ENCODE assay signal across 32 mouse cellular contexts in genomic region chr7:46648431-46649140, GRCm38 (mm10). TPM values are rescaled to one million over a fixed set of nuclear protein-coding genes. Genes with fewer than 3 reads are reported as not detected.
A peak's percentile ranks its signal among the peaks of the same experiment; 100 is the strongest.
DNase-seq lines count a peak whose midpoint lies in the region; ATAC-seq and TF ChIP-seq lines count a peak whose summit lies in the region.
"Had no signal": no experiment of that assay in that cellular context is flagged by ENCODE, and none has a peak within 500 bp of the region (broad histone marks: within the 10 kb centered on the region; RNA-seq: fewer than 3 reads in every experiment).

No protein-coding gene starts in this region.

- no peaks in the 10 kb centered on the region for H3K36me3 ChIP-seq in lung, postnatal 0 days (ENCODE audit: insufficient read depth, low read length)
- H3K36me3 ChIP-seq: embryonic facial prominence, embryonic 10.5 days; embryonic facial prominence, embryonic 13.5 days; forebrain, embryonic 12.5 days; hindbrain, embryonic 12.5 days; hindbrain, embryonic 15.5 days had no signal

- no peaks in the 10 kb centered on the region for H3K27me3 ChIP-seq in lung, postnatal 0 days (replicated peaks; ENCODE audit: insufficient read depth, low read length)
- H3K27me3 ChIP-seq: embryonic facial prominence, embryonic 13.5 days; hindbrain, embryonic 12.5 days; hindbrain, embryonic 15.5 days had no signal

- intact Hi-C loops in left cerebral cortex, adult 2 months (cut with DNase I) = loop anchor here (5.0 kb wide), 1 partner anchor 124 kb away; no protein-coding TSS in a partner anchor
- intact Hi-C loops in left cerebral cortex, postnatal 10 days (cut with DNase I) = no loop called here

- no peak overlapping the region for H3K9ac ChIP-seq in lung, postnatal 0 days (replicated peaks; ENCODE audit: low read depth)
- H3K9ac ChIP-seq: embryonic facial prominence, embryonic 13.5 days; forebrain, embryonic 12.5 days; hindbrain, embryonic 12.5 days; hindbrain, embryonic 15.5 days had no signal

- no peaks in the 10 kb centered on the region for H3K9me3 ChIP-seq in lung, postnatal 0 days (ENCODE audit: low read length)
- H3K9me3 ChIP-seq: embryonic facial prominence, embryonic 10.5 days; embryonic facial prominence, embryonic 13.5 days; forebrain, embryonic 12.5 days; hindbrain, embryonic 12.5 days; hindbrain, embryonic 15.5 days had no signal

- WGBS in lung, postnatal 0 days = 64% methylated on average over 4 of the region's 4 CpGs

- peak overlapping the region; percentile 54; the same call in 1 of the 2 replicates for H3K27ac ChIP-seq in left cerebral cortex, adult 2 months
- H3K27ac ChIP-seq in lung, postnatal 0 days (ENCODE audit: low read length) = no peak overlapping the region
- H3K27ac ChIP-seq: embryonic facial prominence, embryonic 10.5 days; embryonic facial prominence, embryonic 13.5 days; forebrain, embryonic 12.5 days; gastrocnemius, adult 2 months; hindbrain, embryonic 12.5 days; hindbrain, embryonic 15.5 days had no signal

- H3K4me3 ChIP-seq in left cerebral cortex, adult 2 months = no peak overlapping the region
- H3K4me3 ChIP-seq in lung, postnatal 0 days (ENCODE audit: low read depth, low read length) = no peak overlapping the region
- H3K4me3 ChIP-seq: embryonic facial prominence, embryonic 10.5 days; embryonic facial prominence, embryonic 13.5 days; erythroblast, embryonic 14.5 days; forebrain, embryonic 12.5 days; gastrocnemius, adult 2 months; hindbrain, embryonic 12.5 days; hindbrain, embryonic 15.5 days had no signal

- H3K4me2 ChIP-seq in lung, postnatal 0 days (replicated peaks; ENCODE audit: low read depth, low read length) = no peak overlapping the region
- H3K4me2 ChIP-seq: embryonic facial prominence, embryonic 13.5 days; forebrain, embryonic 12.5 days; heart, embryonic 11.5 days; hindbrain, embryonic 12.5 days; hindbrain, embryonic 15.5 days had no signal

- no peak for TF ChIP-seq EP300 in lung, postnatal 0 days (IDR thresholded peaks at IDR 0.05)

- DNase-seq in frontal cortex, postnatal 36 days (ENCODE audit: low spot score in 2 of 2) = no peak
- DNase-seq in left cerebral cortex, adult 2 months (ENCODE audit: extremely low spot score in 1 of 2, low spot score in 2 of 2) = no peak
- DNase-seq in left cerebral cortex, postnatal 10 days (ENCODE audit: extremely low spot score in 1 of 2, low spot score in 2 of 2) = no peak
- peak; percentile 50 to 54 for DNase-seq in right cerebral cortex, postnatal 10 days (ENCODE audit: low spot score in 2 of 2)
- no peak for DNase-seq in right cerebral cortex, postnatal 14 days
- no peak for DNase-seq in lung, postnatal 0 days (ENCODE audit: low spot score)
- DNase-seq: adrenal gland, adult 2 months; adrenal gland, postnatal 14 days; cerebellum, adult 11 months; cerebellum, adult 2 months; cerebellum, adult 9-11 months; cerebellum, postnatal 36 days; embryo, embryonic 11 days; gastrocnemius, adult 2 months; gastrocnemius, postnatal 14 days; heart, adult 11 months had no signal

- H3K4me1 ChIP-seq in lung, postnatal 0 days (ENCODE audit: insufficient read depth, low read depth, low read length) = no peaks in the 10 kb centered on the region
- H3K4me1 ChIP-seq: embryonic facial prominence, embryonic 10.5 days; forebrain, embryonic 12.5 days; hindbrain, embryonic 12.5 days; hindbrain, embryonic 15.5 days had no signal

- no peak for TF ChIP-seq CTCF in left cerebral cortex, adult 2 months (IDR thresholded peaks at IDR 0.05)
- no peak for TF ChIP-seq CTCF in lung, postnatal 0 days (IDR thresholded peaks at IDR 0.05)

- peak; percentile 57; the same call in 1 of the 2 replicates for ATAC-seq in frontal cortex, adult (ENCODE audit: low TSS enrichment)
- no peak for ATAC-seq in lung, postnatal 0 days
- ATAC-seq: CD4-positive, CD25-positive, alpha-beta regulatory T cell, adult 4 months; forebrain, embryonic 16.5 days; inflammation-experienced regulatory T-cells, adult 6 months; intestine, embryonic 16.5 days had no signal

RNA-seq across cellular contexts. Expression of gene Sergef, which starts 9.0 kb away (rescaled TPM):
- total RNA-seq in left cerebral cortex, adult 2 months (2021) = 10 to 100 TPM; 74.5 to 77.3 TPM
- total RNA-seq in left cerebral cortex, postnatal 10 days (2021) = 10 to 100 TPM; 57.3 to 61.3 TPM
- polyA plus RNA-seq in lung, postnatal 0 days (2015; fragmentation: Nextera tagmentation; extraction: Ambion mirVana) = 7.2 and 8.3 TPM in 2 replicates

RNA-seq across cellular contexts. Expression of gene Tph1, which starts 23.8 kb away (rescaled TPM):
- not detected for total RNA-seq in left cerebral cortex, adult 2 months (2021)
- total RNA-seq in left cerebral cortex, postnatal 10 days (2021) = under 1 TPM; 0.45 to 0.69 TPM
- polyA plus RNA-seq in lung, postnatal 0 days (2015; fragmentation: Nextera tagmentation; extraction: Ambion mirVana) = 0.27 and 0.32 TPM in 2 replicates
- total RNA-seq: adrenal gland, adult 2 months; adrenal gland, postnatal 14 days; heart, adult 8-10 months; heart, postnatal 25 days; hematopoietic stem cell, adult 5-6 weeks; MEL had no signal
- polyA plus RNA-seq: adrenal gland, adult 2 months; cerebellum, adult 2 months; erythroblast, embryonic 14.5 days; heart, embryonic 11.5 days had no signal

Comparison
In these comparisons a context has a peak if more than half of its experiments do, and no peak if none do; other contexts are left out.
1. DNase-seq: peak in right cerebral cortex, postnatal 10 days (2 of 2); none in frontal cortex, postnatal 36 days (0 of 2), left cerebral cortex, adult 2 months (0 of 2), left cerebral cortex, postnatal 10 days (0 of 2), right cerebral cortex, postnatal 14 days (single experiment) and lung, postnatal 0 days (single experiment).